Mouse (Mus musculus): ENCODE results near the gene Trim65. TPM values are rescaled to one million over a fixed set of nuclear protein-coding genes. Genes with fewer than 3 reads are reported as not detected.

The Trim65 gene
- polyA plus RNA-seq (2016; fragmentation: Nextera tagmentation; extraction: Ambion mirVana) = 3.6 and 3.8 TPM in 2 replicates

DNA sequence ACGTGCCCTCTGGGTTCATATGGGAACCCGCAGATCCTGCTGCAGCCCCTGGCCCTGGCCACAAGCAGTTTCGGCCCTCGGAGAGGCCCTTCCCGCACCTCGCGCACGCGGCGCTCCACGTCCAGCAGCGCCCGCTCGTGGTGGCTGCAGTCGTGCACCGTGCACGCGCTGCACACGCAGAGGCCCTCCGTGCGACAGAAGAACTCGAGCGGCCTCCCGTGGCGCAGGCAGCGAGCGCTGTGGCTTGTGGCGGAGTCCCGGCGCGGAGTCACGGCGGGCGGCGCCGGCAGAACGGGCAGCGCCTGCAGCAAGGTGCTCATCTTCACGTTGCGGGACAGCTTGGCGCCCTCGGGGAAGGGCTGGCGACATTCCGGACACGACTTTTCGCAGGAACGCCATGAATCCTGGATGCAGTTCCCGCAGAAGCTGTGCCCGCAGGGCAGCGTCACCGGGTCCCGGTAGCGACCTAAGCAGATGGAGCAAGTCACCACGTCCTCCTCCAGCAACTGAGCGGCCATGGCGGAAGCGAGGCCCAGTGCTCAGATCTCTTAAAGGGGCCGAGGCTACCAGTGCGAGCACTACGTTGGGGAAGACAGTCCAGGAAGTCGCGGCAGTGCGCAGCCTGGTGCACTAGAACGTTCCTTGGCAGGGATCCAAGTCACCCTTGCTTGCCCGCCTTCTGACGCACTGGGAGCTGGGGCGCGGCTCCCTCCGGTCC, at the start of gene Trim65:
TSS of gene Trim65 (minus strand) at position 641 of the 718 bp plus-strand sequence.
- H3K27me3 ChIP-seq (ENCODE audit: insufficient read depth, poor library complexity, severe bottlenecking) = no peaks in the 10 kb centered on the region
- DNase-seq (ENCODE audit: low spot score) = peak; percentile 93
- WGBS = under 1% methylated on average over 69 of the region's 69 CpGs
- H3K36me3 ChIP-seq = peaks cover 57% of the 10 kb centered on the region
- H3K4me1 ChIP-seq = peaks cover 52% of the 10 kb centered on the region
- no peaks in the 10 kb centered on the region for H3K9me3 ChIP-seq
- peak within 1 kb of the TSS; percentile 74 for H3K4me3 ChIP-seq
- H3K27ac ChIP-seq = peak within 1 kb of the TSS; percentile 95

DNA sequence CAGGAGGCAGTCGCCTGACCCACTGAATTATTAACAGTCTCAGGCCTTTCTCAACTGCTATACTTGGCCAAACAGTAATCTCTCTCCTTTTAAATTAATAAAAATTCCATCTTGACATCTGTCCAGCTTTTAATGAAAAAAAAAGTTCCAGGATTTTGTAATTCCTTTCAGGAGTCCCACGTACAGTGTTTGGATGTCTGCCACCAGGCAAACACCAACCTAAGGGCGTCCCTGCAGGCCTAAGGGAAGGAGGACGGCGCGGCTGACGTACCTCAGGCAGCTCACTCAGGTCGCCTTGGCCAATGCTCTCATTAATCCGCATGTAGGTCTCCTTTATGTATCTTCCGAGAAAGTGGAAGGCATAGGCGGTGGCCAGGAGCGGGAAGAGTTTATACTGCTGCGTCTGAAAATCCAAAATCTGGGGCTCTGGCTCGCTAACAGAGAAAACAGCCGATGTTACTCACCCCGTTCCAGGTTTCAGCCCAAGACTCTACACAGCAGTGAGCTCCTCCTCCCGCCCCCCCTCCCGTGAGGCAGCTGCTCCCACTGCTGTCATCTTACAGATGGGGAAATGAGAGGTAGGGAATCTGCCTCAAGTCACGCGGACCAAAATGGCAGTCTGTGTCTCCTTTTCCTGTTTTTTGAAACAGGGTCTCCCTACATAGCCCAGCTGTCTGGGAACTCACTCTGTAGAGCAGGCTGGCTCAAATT, 47.6 kb upstream of the Trim65 start:
- H3K36me3 ChIP-seq = peaks cover 89% of the 10 kb centered on the region
- DNase-seq (ENCODE audit: low spot score) = no peak
- no peaks in the 10 kb centered on the region for H3K9me3 ChIP-seq
- H3K27ac ChIP-seq = no peak overlapping the region
- H3K4me3 ChIP-seq = no peak overlapping the region
- WGBS = 89% methylated on average over 20 of the region's 20 CpGs
- H3K4me1 ChIP-seq = no peaks in the 10 kb centered on the region
- H3K27me3 ChIP-seq (ENCODE audit: insufficient read depth, poor library complexity, severe bottlenecking) = no peaks in the 10 kb centered on the region

DNA sequence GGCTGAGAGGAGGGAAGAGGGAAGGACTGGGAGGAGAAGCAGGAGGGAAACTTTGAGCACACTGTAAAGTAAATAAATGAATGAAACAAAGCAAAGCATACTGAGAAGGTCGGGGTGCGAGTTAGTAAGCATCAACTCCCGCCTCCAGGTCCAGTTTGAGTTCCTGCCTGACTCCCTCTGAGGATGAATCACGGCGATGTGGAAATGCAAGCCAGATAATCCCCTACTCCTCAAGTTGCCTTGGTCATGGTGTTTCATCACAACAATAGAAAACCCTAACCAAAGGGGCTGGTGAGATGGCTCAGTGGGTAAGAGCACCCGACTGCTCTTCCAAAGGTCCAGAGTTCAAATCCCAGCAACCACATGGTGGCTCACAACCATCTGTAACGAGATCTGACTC, 45.1 kb upstream of the Trim65 start:
- Histone ChIP-seq H3K4me3 (no peak overlapping the region), H3K27me3 (ENCODE audit: insufficient read depth, poor library complexity, severe bottlenecking) (no peaks in the 10 kb centered on the region), H3K4me1 (no peaks in the 10 kb centered on the region), H3K9me3 (no peaks in the 10 kb centered on the region), H3K36me3 (peaks cover 94% of the 10 kb centered on the region), H3K27ac (no peak overlapping the region)
- no peak for DNase-seq (ENCODE audit: low spot score)
- 81% methylated on average over 7 of the region's 7 CpGs for WGBS

DNA sequence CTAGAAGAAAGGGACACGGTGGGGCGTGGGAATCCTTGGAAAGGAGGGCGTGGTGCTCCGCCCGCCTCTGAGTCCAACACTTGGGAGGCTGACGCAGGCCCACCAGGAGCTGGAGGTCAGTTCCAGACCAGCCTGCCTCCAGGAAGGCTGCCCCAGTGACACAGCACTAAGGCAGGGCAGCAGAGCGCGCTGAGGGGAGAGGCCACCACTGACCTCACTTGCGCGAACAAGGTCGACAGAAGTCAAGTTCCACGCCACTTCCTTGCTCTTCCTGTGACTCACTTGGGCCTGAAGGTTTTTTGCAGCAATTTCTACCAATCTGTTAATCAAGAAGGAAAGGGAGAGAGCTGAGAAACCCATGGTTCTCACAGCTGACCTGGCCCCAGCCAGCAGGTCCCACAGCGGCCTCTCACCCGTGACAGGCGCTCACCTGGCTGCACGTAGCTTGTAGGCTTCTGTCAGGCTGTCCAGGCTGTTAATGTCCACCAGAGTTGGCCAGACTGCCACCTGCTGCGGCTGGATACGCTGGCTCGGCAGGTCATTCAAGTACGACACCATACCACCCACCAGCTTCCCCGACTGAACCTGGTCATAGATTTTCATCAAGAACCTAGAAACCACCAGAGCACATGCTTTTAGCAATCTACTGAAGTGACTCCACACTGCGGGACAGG, 44.0 kb upstream of the Trim65 start:
- Histone ChIP-seq H3K36me3 (peaks cover 85% of the 10 kb centered on the region), H3K9me3 (no peaks in the 10 kb centered on the region), H3K27ac (no peak overlapping the region), H3K4me1 (no peaks in the 10 kb centered on the region), H3K27me3 (ENCODE audit: insufficient read depth, poor library complexity, severe bottlenecking) (no peaks in the 10 kb centered on the region), H3K4me3 (no peak overlapping the region)
- DNase-seq (ENCODE audit: low spot score) = no peak
- WGBS = 92% methylated on average over 22 of the region's 22 CpGs

DNA sequence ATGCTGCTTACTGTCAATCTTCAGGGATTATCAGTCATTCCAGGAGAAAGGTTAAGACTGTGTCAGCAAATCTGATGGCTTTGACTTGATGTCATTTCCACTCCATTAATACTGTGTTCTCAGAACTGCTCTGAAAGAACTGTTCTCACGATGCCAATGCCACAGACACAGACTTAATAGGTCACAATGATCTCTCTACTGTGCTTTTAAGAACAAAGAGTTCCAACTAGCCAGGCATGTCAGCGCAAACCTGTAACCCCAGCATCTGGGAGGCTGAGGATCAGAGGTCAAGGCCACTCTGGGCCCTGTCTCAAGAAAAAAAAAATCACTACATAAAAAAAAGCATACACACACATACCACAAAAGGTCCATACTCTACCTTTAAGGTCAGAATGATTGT, 41.0 kb upstream of the Trim65 start:
- H3K36me3 ChIP-seq = peaks cover 57% of the 10 kb centered on the region
- H3K4me1 ChIP-seq = peaks cover 8% of the 10 kb centered on the region; the same call in 1 of the 2 replicates
- H3K9me3 ChIP-seq = no peaks in the 10 kb centered on the region
- DNase-seq (ENCODE audit: low spot score) = no peak
- WGBS = 91% methylated on average over 2 of the region's 2 CpGs
- H3K4me3 ChIP-seq = no peak overlapping the region
- H3K27me3 ChIP-seq (ENCODE audit: insufficient read depth, poor library complexity, severe bottlenecking) = no peaks in the 10 kb centered on the region
- no peak overlapping the region for H3K27ac ChIP-seq

DNA sequence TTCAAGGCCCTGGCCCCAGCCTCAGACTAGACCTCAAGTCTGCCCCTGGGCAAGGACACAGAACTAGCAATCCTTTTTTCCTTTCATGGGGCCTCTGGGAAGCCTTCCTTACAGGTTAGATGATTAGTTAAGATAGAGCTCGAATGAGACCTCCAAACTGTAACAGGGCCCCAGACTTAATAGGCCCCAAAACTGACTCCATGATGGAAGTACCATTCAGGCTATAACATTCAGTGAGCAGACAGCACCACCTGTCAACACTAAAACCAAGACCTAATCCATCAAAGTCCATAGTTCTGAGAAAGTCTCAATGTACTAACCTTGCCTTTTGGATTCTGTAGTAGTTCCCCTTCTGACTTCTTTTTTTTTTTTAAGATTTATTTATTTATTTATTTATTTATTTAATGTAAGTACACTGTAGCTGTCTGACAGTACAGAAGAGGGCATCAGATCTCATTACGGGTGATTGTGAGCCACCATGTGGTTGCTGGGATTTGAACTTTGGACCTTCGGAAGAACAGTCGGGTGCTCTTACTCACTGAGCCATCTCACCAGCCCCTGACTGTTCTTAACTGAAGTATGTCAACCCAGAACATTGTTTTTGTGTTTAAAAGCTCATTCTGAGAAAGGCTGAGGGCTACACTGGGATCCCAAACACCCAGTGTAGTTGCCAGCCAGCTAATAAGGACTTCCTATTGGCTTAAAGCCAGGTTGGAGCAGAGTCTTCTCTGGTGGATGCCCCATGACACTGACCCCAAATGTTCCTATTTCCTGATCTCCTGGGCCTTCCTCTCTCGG, 39.3 kb upstream of the Trim65 start:
- Histone ChIP-seq H3K9me3 (no peaks in the 10 kb centered on the region), H3K4me1 (peaks cover 16% of the 10 kb centered on the region; the same call in 1 of the 2 replicates), H3K27ac (no peak overlapping the region), H3K4me3 (no peak overlapping the region), H3K27me3 (ENCODE audit: insufficient read depth, poor library complexity, severe bottlenecking) (no peaks in the 10 kb centered on the region), H3K36me3 (peaks cover 50% of the 10 kb centered on the region)
- DNase-seq (ENCODE audit: low spot score) = no peak
- 76% methylated on average over 5 of the region's 5 CpGs for WGBS

DNA sequence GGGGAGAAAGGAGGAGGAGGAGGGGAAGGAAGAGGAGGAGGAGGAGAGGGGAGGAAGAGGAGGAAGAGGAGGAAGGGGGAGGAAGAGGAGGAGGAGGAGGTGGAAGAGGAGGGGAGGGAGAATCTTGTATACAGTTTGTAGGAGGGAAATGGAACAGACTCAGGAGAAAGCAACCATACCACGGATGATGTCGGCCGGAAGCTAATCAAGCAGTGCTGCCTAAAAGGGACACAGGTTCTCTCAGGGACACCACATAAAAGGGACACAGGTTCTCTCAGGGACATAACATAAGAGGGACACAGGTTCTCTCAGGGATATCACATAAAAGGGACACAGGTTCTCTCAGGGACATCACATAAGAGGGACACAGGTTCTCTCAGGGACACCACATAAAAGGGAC, 38.3 kb upstream of the Trim65 start:
- no peaks in the 10 kb centered on the region for H3K9me3 ChIP-seq
- 71% methylated on average over 3 of the region's 3 CpGs for WGBS

DNA sequence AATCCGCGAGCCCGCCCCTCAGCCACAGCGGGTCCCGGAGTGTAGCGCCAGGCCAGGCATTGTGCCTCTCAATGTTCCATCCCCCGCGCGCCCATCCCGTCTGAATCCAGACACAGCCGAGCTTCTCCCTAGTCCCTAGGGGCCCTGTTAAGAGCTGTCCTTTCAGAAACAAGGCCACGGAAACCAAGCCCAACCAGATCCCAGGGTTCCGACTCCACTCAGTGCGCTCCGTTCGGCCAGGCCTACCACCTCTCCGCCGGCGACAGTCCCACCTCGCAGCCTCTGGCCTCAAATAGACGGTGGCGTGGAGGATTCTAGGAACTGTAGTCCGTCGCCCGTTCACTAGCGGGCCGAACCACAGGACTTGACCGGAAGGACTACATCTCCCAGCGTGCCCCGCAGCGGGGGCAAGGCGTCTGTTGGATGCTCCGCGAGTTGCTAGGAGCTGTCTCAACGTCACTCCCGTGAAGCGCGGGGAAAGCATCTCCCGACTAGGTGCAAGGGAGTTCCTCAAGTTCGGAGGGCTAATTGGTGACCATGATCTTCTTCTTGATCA, 37.0 kb upstream of the Trim65 start, which contains the start of gene Fbf1:
TSS of gene Fbf1 (minus strand) at position 283 of the 556 bp plus-strand sequence.
- no peaks in the 10 kb centered on the region for H3K27me3 ChIP-seq (ENCODE audit: insufficient read depth, poor library complexity, severe bottlenecking)
- under 1% methylated on average over 40 of the region's 40 CpGs for WGBS
- peak within 1 kb of the TSS; percentile 96 for H3K27ac ChIP-seq
- H3K4me3 ChIP-seq = peak within 1 kb of the TSS; percentile 83
- no peaks in the 10 kb centered on the region for H3K9me3 ChIP-seq
- peaks cover 47% of the 10 kb centered on the region for H3K36me3 ChIP-seq
- peak; percentile 99 for DNase-seq (ENCODE audit: low spot score)
- peaks cover 21% of the 10 kb centered on the region; the same call in 1 of the 2 replicates for H3K4me1 ChIP-seq

More for the DNA sequence above, 38.3 kb upstream of the Trim65 start:
- H3K27ac ChIP-seq = no peak overlapping the region
- H3K27me3 ChIP-seq (ENCODE audit: insufficient read depth, poor library complexity, severe bottlenecking) = no peaks in the 10 kb centered on the region
- H3K4me1 ChIP-seq = peaks cover 21% of the 10 kb centered on the region; the same call in 1 of the 2 replicates
- H3K4me3 ChIP-seq = no peak overlapping the region
- peaks cover 48% of the 10 kb centered on the region for H3K36me3 ChIP-seq
- DNase-seq (ENCODE audit: low spot score) = no peak

DNA sequence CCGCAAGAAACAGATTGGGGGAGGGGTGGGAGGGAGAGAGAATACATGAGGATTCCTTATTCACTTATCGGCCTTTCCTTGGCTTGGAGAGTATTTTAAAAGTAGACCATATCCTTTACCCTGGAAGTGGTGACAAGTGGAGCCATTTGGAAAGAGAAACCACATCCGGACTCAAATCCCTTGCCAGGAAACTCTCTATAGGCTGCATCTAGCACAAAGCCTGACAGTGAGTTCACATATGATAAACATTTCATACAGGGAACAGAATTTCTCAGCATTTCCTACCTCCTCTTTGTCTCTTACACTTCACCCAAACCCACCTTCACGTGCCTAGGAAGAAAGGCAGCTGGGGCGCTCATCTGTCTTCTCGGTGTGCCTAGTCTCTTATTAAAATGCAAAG, 36.3 kb upstream of the Trim65 start:
- no peaks in the 10 kb centered on the region for H3K27me3 ChIP-seq (ENCODE audit: insufficient read depth, poor library complexity, severe bottlenecking)
- H3K4me3 ChIP-seq = peak overlapping the region; percentile 83
- H3K27ac ChIP-seq = peak overlapping the region; percentile 96
- H3K4me1 ChIP-seq = peaks cover 23% of the 10 kb centered on the region; the same call in 1 of the 2 replicates
- H3K36me3 ChIP-seq = peaks cover 40% of the 10 kb centered on the region
- DNase-seq (ENCODE audit: low spot score) = no peak
- no peaks in the 10 kb centered on the region for H3K9me3 ChIP-seq
- WGBS = 7% methylated on average over 6 of the region's 6 CpGs

DNA sequence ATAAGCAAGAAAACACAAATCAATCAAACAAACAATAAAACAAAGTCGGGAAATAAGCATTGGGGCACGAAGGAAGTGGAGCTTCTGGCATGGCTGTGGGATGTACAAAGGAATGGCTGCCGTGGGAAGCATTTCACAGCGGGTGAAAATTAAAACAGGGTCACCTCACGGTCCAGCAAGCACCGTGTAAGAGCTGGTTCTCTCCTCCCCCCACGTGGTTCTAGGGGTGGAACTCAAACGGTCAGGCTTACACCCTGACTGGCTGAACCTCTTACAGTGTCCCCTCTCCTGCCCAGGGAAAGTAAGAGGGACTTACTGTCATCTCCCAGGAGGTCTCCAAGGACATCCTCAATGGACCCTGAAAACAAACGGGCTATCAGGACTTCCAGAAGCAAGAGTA, 32.1 kb upstream of the Trim65 start:
- Histone ChIP-seq H3K27ac (no peak overlapping the region), H3K36me3 (peaks cover 60% of the 10 kb centered on the region), H3K27me3 (ENCODE audit: insufficient read depth, poor library complexity, severe bottlenecking) (no peaks in the 10 kb centered on the region), H3K4me1 (peaks cover 21% of the 10 kb centered on the region; the same call in 1 of the 2 replicates), H3K4me3 (no peak overlapping the region), H3K9me3 (no peaks in the 10 kb centered on the region)
- WGBS = 68% methylated on average over 9 of the region's 9 CpGs
- no peak for DNase-seq (ENCODE audit: low spot score)

DNA sequence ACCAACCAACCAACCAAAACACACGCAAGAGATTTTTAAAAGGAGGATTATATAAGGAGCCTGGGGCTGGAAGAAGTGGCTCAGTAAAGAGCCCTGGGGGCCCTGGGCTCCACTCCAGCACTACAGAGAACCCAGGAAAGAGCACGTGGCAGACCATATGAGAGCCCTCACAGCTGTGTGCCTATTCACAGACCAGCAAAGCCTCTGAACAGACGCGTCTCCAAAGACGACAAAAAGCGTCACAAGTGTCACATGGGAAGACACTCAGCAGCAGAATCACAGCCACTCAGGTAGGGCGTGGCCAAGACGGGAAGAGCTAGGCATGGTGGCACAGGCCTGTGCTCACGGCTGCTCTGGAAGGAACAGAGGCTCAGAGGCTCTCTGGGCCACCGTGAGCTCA, 31.2 kb upstream of the Trim65 start:
- Histone ChIP-seq H3K4me3 (no peak overlapping the region), H3K4me1 (peaks cover 19% of the 10 kb centered on the region; the same call in 1 of the 2 replicates), H3K27me3 (ENCODE audit: insufficient read depth, poor library complexity, severe bottlenecking) (no peaks in the 10 kb centered on the region), H3K27ac (no peak overlapping the region), H3K36me3 (peaks cover 67% of the 10 kb centered on the region), H3K9me3 (no peaks in the 10 kb centered on the region)
- 78% methylated on average over 10 of the region's 10 CpGs for WGBS
- no peak for DNase-seq (ENCODE audit: low spot score)

DNA sequence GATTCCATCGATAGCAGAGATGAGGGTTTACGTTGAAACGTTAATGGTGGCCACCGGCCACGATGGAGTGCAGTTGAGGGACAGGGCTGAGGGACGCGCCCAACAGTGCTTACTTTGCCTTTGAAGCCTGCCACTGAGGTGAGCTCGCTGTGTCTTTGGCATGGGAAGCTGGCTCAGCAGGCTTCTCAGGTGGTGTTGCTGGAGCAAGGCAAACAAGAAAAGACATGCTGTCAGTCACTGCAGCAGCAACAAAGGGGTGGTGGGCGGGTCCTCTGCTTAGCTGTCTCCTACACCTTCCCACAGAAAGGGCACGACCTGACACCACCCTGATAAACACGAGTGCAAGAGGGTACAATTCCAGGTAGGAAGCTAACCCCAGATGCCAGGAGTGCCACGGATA, 30.4 kb upstream of the Trim65 start:
- Histone ChIP-seq H3K9me3 (no peaks in the 10 kb centered on the region), H3K27me3 (ENCODE audit: insufficient read depth, poor library complexity, severe bottlenecking) (no peaks in the 10 kb centered on the region), H3K27ac (no peak overlapping the region), H3K4me1 (peaks cover 14% of the 10 kb centered on the region; the same call in 1 of the 2 replicates), H3K36me3 (peaks cover 75% of the 10 kb centered on the region), H3K4me3 (no peak overlapping the region)
- DNase-seq (ENCODE audit: low spot score) = no peak
- WGBS = 72% methylated on average over 12 of the region's 12 CpGs
